Mouse (Mus musculus): ENCODE measurements around the gene Gm49486. TPM values are rescaled to one million over a fixed set of nuclear protein-coding genes. Genes with fewer than 3 reads are reported as not detected.
A peak's percentile ranks its signal among the peaks of the same experiment; 100 is the strongest.

The Gm49486 gene
- polyA plus RNA-seq, 1 experiment = not detected

DNA sequence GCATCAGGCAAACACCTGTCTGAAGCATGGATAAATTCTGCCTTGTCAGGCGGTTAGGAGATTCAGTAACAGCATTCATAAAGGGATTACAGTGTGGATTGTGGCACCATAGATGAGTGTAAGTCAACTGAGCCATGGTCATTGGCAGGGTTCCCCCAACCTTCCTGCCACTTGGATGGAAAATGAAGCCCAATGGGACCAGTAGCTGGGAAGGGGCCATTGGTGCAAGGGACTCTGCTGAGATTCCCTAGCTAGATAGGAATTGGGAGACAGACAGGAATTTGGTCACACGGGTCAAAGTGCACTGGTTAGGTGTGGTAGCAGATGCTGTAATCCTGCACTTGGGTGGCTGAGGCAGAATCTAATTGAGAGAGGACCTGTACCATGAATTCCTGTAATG is 21.0 kb downstream of the Gm49486 start:
- peaks cover 66% of the 10 kb centered on the region for H3K27me3 ChIP-seq (replicated peaks)
- TF ChIP-seq GATA1 (IDR thresholded peaks at IDR 0.05; ENCODE audit: borderline replicate concordance, low read length) (no peak), FLI1 (IDR thresholded peaks at IDR 0.05; ENCODE audit: low read length) (no peak)
- H3K4me1 ChIP-seq = peaks cover 32% of the 10 kb centered on the region
- H3K36me3 ChIP-seq (replicated peaks; ENCODE audit: low read length) = peaks cover 39% of the 10 kb centered on the region
- no peaks in the 10 kb centered on the region for H3K9me3 ChIP-seq
- no peak overlapping the region for H3K4me3 ChIP-seq (replicated peaks)

DNA sequence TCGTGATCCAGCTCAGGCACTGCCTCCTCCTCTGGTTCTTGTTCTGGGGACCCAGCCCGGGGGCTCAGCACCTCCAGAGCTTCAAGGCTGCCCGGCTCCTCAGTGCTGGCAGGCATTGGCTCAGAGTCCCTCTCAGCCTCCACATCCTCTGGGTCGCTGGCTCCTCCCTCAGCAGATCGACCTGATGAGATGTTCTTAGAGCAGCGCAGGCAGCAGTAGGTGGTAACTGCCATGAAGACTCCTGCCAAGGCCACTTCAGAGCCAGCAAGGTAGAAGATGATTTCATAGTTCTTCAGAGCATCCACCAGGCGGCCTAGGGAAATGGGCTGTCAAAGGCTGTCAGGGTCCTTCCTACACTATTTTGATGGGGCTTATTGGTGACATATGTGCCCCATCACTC is 22.0 kb downstream of the Gm49486 start:
- TF ChIP-seq GATA1 (IDR thresholded peaks at IDR 0.05; ENCODE audit: borderline replicate concordance, low read length) (no peak), FLI1 (IDR thresholded peaks at IDR 0.05; ENCODE audit: low read length) (no peak)
- no peaks in the 10 kb centered on the region for H3K9me3 ChIP-seq
- peaks cover 71% of the 10 kb centered on the region for H3K27me3 ChIP-seq (replicated peaks)
- peaks cover 30% of the 10 kb centered on the region for H3K36me3 ChIP-seq (replicated peaks; ENCODE audit: low read length)
- peaks cover 24% of the 10 kb centered on the region for H3K4me1 ChIP-seq
- no peak overlapping the region for H3K4me3 ChIP-seq (replicated peaks)

DNA sequence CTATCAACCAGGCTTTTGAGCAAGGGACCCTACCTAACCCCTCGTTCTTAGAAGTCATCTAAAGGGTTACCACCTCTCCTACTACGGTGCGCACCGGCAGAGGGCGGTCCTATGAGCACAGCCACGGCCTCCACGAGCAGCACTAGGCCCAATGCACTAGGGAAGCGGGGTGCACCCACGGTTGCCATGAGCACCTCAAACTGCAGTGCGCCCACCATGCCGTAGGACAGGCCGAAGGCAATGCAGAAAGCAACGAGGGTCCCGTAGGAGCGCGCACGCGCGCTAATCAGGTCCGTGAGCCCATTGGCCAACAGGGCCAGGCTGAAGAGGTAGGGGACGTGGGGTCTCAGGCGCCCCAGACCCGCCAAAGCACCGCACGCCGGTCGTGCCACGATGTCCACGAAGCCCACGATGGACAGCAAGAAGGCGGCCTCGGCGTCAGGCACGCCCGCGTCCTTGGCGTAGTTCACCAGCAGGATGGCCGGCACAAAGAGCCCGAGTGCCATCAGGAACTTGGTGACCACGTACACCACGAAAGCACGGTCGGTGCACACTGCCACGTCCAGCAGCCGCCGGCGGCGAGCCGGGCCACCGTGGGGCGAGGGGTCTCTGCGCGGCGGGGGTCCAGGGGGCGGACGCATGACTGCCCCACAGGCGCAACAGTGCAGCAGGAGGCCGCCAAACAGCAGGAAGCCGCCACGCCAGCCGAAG is 22.7 kb downstream of the Gm49486 start:
- H3K36me3 ChIP-seq (replicated peaks; ENCODE audit: low read length) = peaks cover 22% of the 10 kb centered on the region
- H3K4me3 ChIP-seq (replicated peaks) = peak overlapping the region; percentile 69
- TF ChIP-seq GATA1 (IDR thresholded peaks at IDR 0.05; ENCODE audit: borderline replicate concordance, low read length) (no peak), FLI1 (IDR thresholded peaks at IDR 0.05; ENCODE audit: low read length) (no peak)
- peaks cover 17% of the 10 kb centered on the region for H3K4me1 ChIP-seq
- H3K27me3 ChIP-seq (replicated peaks) = peaks cover 71% of the 10 kb centered on the region
- no peaks in the 10 kb centered on the region for H3K9me3 ChIP-seq

DNA sequence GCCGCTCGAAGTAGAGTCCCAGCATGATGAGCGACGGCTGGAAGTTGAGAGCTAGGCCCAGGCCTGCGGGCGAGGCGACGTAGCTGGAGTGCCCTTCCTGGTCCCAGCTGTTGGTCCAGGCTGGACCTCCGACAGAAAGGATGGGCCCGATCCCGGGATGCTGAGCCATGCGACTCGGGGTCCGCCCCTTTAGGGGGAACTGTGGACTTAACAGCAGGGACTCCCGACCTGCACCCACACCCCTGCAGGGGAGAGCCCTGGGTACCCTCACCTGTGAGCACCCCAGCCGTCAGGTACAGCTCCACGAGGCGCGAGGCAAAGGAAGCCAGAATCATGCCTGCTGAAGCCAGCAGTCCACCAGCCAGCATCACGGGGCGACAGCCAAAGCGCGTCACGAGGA is 23.4 kb downstream of the Gm49486 start:
- TF ChIP-seq GATA1 (IDR thresholded peaks at IDR 0.05; ENCODE audit: borderline replicate concordance, low read length) = no peak
- no peak for TF ChIP-seq FLI1 (IDR thresholded peaks at IDR 0.05; ENCODE audit: low read length)
- Histone ChIP-seq H3K9me3 (no peaks in the 10 kb centered on the region), H3K27me3 (replicated peaks) (peaks cover 71% of the 10 kb centered on the region), H3K4me1 (peaks cover 14% of the 10 kb centered on the region; the same call in 1 of the 2 replicates), H3K4me3 (replicated peaks) (peak overlapping the region; percentile 3), H3K36me3 (replicated peaks; ENCODE audit: low read length) (peaks cover 18% of the 10 kb centered on the region)

DNA sequence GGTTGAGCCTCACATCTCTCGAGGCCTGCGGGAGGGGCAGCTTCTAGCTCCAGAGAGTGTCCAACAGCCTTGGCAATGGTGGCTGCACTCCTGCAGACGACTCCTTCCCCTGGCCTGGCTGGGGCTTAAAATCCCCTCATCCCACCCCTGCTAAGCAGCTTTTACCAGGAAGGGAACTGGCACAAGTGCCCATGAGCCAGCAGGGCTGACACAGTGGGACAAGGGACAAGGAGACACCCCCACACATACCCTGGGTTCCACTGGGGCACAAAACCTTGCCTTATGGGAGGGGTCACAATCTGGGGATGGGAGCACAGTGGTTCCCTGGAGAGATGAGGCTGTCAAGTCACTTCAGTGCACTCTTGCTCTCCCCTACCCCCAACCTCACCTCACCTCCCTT is 25.5 kb downstream of the Gm49486 start, which contains the start of gene Slc16a8:
Slc16a8 (minus strand) TSS at position 101 of the 400 bp plus-strand sequence.
- Histone ChIP-seq H3K4me3 (replicated peaks) (no peak within 1 kb of the TSS), H3K36me3 (replicated peaks; ENCODE audit: low read length) (peaks cover under 1% of the 10 kb centered on the region), H3K9me3 (no peaks in the 10 kb centered on the region; the same call in 1 of the 2 replicates), H3K4me1 (peaks cover 14% of the 10 kb centered on the region; the same call in 1 of the 2 replicates), H3K27me3 (replicated peaks) (peaks cover 79% of the 10 kb centered on the region)
- no peak for TF ChIP-seq GATA1 (IDR thresholded peaks at IDR 0.05; ENCODE audit: borderline replicate concordance, low read length)
- no peak for TF ChIP-seq FLI1 (IDR thresholded peaks at IDR 0.05; ENCODE audit: low read length)

DNA sequence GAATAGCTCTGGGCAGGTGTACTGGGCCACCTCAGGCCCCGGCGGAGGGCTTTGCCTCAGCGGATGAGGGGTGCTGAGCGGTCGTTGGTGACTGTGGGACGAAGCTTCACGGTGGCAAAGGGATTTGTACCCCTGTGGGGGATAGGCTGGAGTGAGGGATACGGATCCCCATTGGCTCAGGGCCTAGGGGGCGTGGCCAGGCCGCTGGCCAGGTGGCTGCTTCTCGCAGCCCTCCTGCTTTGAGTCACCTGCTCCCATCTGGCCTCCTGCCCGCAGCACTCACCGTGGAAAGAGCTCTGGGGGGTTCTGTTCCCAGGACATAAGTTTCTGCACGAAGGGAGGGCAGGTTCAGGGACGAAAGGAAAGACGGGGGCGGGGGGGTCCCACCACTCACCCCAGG is 29.3 kb downstream of the Gm49486 start:
- H3K36me3 ChIP-seq (replicated peaks; ENCODE audit: low read length) = no peaks in the 10 kb centered on the region
- no peak overlapping the region for H3K4me3 ChIP-seq (replicated peaks)
- no peak for TF ChIP-seq FLI1 (IDR thresholded peaks at IDR 0.05; ENCODE audit: low read length)
- no peak for TF ChIP-seq GATA1 (IDR thresholded peaks at IDR 0.05; ENCODE audit: borderline replicate concordance, low read length)
- peaks cover 7% of the 10 kb centered on the region for H3K9me3 ChIP-seq
- peaks cover 79% of the 10 kb centered on the region for H3K27me3 ChIP-seq (replicated peaks)
- H3K4me1 ChIP-seq = peaks cover 16% of the 10 kb centered on the region

DNA sequence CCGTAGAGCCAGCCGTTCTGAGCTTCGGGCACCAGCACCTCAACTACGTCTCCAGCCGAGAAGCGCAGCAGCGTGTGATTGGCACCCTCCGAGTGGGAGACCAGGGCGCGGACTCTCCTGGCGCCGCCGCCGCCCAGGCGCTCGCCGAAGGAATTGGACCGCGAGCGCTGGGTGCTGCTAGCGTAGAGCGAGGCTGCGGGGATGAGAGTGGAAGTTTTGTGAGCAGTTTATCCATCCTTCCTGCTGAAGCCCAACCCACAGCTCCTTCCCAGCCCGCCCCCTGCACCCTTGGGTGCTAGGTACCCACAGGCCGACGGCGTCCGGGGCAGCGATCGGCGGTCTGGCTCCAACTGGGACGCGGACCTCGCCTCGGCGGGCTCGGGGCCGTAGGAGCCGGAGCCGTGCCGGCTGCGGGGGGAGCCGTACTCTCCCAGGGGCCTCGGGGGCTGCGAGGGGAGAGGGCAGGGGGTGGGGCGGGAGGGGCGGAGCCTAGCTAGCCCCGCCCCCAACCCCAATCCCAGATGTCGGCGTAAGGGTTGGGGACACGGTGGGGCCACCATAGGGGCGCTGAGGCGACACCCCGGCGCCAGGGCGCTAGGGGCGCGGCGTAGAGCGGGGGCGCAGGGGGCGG is 32.0 kb downstream of the Gm49486 start:
- Histone ChIP-seq H3K9me3 (peaks cover 18% of the 10 kb centered on the region), H3K27me3 (replicated peaks) (peaks cover 81% of the 10 kb centered on the region), H3K36me3 (replicated peaks; ENCODE audit: low read length) (no peaks in the 10 kb centered on the region), H3K4me1 (peaks cover 14% of the 10 kb centered on the region), H3K4me3 (replicated peaks) (peak overlapping the region; percentile 89)
- TF ChIP-seq FLI1 (IDR thresholded peaks at IDR 0.05; ENCODE audit: low read length) = no peak
- no peak for TF ChIP-seq GATA1 (IDR thresholded peaks at IDR 0.05; ENCODE audit: borderline replicate concordance, low read length)

DNA sequence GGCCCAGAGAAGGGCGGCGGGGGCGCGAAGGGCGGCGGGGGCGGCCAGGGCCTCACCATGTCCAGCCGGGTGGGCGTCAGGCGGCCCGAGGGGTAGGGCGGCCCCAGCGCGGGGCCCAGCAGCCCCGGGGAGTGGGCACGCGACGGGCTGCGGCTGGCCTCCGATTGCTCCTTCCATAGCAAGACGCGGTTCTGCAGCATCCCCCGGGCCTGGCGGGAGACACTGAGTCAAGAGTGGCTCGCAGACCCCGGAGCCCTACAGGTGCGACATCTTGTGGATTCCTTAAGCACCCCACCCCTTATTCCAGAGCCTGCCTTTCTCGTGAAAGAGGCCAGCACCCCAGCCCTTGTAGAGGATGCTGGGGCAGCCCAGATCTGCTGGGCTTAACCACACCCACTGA is 32.6 kb downstream of the Gm49486 start:
- Histone ChIP-seq H3K9me3 (peaks cover 18% of the 10 kb centered on the region), H3K4me3 (replicated peaks) (peak overlapping the region; percentile 89), H3K27me3 (replicated peaks) (peaks cover 87% of the 10 kb centered on the region), H3K4me1 (peaks cover 14% of the 10 kb centered on the region), H3K36me3 (replicated peaks; ENCODE audit: low read length) (no peaks in the 10 kb centered on the region)
- no peak for TF ChIP-seq GATA1 (IDR thresholded peaks at IDR 0.05; ENCODE audit: borderline replicate concordance, low read length)
- TF ChIP-seq FLI1 (IDR thresholded peaks at IDR 0.05; ENCODE audit: low read length) = no peak

DNA sequence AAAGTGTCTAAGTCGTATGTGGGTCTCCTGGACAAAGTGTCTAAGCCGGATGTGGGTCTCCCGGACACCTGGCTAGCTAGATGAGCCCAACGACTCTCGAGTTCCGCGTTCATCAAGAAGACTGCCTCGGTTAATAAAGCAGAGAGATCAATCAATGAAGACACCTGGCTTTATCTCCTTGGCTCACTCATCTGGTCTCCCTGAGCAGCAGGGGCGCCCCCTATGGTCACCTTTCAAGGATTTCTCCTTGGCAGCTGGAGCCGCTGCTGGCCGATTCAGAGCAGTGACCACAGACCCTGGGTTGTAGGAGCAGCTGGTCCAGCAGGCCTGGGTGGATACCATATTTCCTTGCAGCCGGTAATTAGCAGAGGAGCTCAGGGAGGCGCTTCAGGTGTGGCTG is 33.2 kb downstream of the Gm49486 start:
- TF ChIP-seq FLI1 (IDR thresholded peaks at IDR 0.05; ENCODE audit: low read length) (no peak), GATA1 (IDR thresholded peaks at IDR 0.05; ENCODE audit: borderline replicate concordance, low read length) (no peak)
- peaks cover 93% of the 10 kb centered on the region for H3K27me3 ChIP-seq (replicated peaks)
- peaks cover 14% of the 10 kb centered on the region for H3K4me1 ChIP-seq
- no peaks in the 10 kb centered on the region for H3K36me3 ChIP-seq (replicated peaks; ENCODE audit: low read length)
- no peak overlapping the region for H3K4me3 ChIP-seq (replicated peaks)
- peaks cover 18% of the 10 kb centered on the region for H3K9me3 ChIP-seq

DNA sequence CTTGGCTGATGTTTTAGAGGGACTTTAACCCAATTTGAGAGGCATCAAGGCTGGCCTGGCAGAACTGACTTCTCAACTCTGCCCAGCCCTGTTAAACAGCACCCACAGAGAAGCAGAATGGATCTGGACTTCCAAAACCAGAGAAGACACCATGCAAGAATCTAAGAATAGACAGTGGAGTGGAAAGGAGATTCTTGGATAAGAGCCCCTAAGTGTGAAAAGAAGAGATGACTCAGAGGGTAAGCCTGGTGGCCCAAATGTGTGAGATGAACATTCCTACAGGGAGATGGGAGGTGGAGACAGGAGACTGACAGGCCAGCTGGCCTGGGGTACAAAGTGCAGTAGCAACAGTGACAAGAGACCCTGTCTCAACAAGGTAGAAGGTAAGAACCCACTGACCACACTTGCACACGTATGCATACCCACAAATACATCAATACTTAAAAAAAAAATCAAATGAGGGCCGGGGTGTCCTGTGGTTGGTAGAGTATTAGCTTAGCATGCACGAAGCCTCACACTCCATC is 33.7 kb downstream of the Gm49486 start:
- H3K4me1 ChIP-seq = peaks cover 14% of the 10 kb centered on the region
- H3K27me3 ChIP-seq (replicated peaks) = peaks cover 98% of the 10 kb centered on the region

More for the DNA sequence above, 33.7 kb downstream of the Gm49486 start:
- TF ChIP-seq FLI1 (IDR thresholded peaks at IDR 0.05; ENCODE audit: low read length) (no peak), GATA1 (IDR thresholded peaks at IDR 0.05; ENCODE audit: borderline replicate concordance, low read length) (no peak)
- Histone ChIP-seq H3K9me3 (peaks cover 18% of the 10 kb centered on the region), H3K4me3 (replicated peaks) (no peak overlapping the region), H3K36me3 (replicated peaks; ENCODE audit: low read length) (no peaks in the 10 kb centered on the region)
